Comparison of ENCODE assay signal across 12 mouse cellular contexts in genomic region chr1:91055744-91056143, GRCm38 (mm10). TPM values are rescaled to one million over a fixed set of nuclear protein-coding genes. Genes with fewer than 3 reads are reported as not detected.
DNase-seq lines count a peak whose midpoint lies in the region; ATAC-seq and TF ChIP-seq lines count a peak whose summit lies in the region.
"Had no signal": no experiment of that assay in that cellular context is flagged by ENCODE, and none has a peak within 500 bp of the region (broad histone marks: within the 10 kb centered on the region; RNA-seq: fewer than 3 reads in every experiment).

No protein-coding gene starts in this region.

- H3K4me2 ChIP-seq in heart, embryonic 13.5 days: peak overlapping the region; percentile 81
- H3K4me2 ChIP-seq in limb, embryonic 14.5 days (replicated peaks; ENCODE audit: low read depth, low read length, severe bottlenecking): peak overlapping the region; percentile 15; the same call in 1 of the 2 replicates
- no peak overlapping the region for H3K4me2 ChIP-seq in midbrain, embryonic 15.5 days

- H3K4me1 ChIP-seq in heart, embryonic 13.5 days: peaks cover 93% of the 10 kb centered on the region
- peaks cover 35% of the 10 kb centered on the region; the same call in 1 of the 2 replicates for H3K4me1 ChIP-seq in spleen, adult 2 months (ENCODE audit: control insufficient read depth, insufficient read depth, insufficient read length)
- peaks cover 23% of the 10 kb centered on the region for H3K4me1 ChIP-seq in limb, embryonic 14.5 days (ENCODE audit: control insufficient read depth, insufficient read depth, low read length)
- peaks cover 17% of the 10 kb centered on the region for H3K4me1 ChIP-seq in midbrain, embryonic 15.5 days

- no peaks in the 10 kb centered on the region for H3K36me3 ChIP-seq in heart, embryonic 13.5 days
- H3K36me3 ChIP-seq in spleen, adult 2 months (ENCODE audit: control insufficient read depth, insufficient read depth, low read length): no peaks in the 10 kb centered on the region
- H3K36me3 ChIP-seq in limb, embryonic 14.5 days (ENCODE audit: control insufficient read depth, insufficient read depth, low read length): no peaks in the 10 kb centered on the region
- H3K36me3 ChIP-seq in splenic B cell, adult 2 months (ENCODE audit: control insufficient read depth, insufficient read depth, low read length, poor library complexity, severe bottlenecking): no peaks in the 10 kb centered on the region
- no peaks in the 10 kb centered on the region for H3K36me3 ChIP-seq in midbrain, embryonic 15.5 days (replicated peaks)
- H3K36me3 ChIP-seq: G1E; limb, embryonic 15.5 days had no signal

- peak overlapping the region; percentile 88 for H3K9ac ChIP-seq in heart, embryonic 13.5 days
- no peak overlapping the region for H3K9ac ChIP-seq in limb, embryonic 14.5 days (ENCODE audit: low read depth, low read length, severe bottlenecking)
- H3K9ac ChIP-seq in midbrain, embryonic 15.5 days: no peak overlapping the region
- H3K9ac ChIP-seq: limb, embryonic 15.5 days had no signal

- peak overlapping the region; percentile 97 for H3K27ac ChIP-seq in heart, embryonic 13.5 days (replicated peaks)
- H3K27ac ChIP-seq in spleen, adult 2 months (ENCODE audit: insufficient read depth, low read length): peak overlapping the region; percentile 96
- no peak overlapping the region for H3K27ac ChIP-seq in limb, embryonic 14.5 days (replicated peaks; ENCODE audit: low read depth, low read length)
- no peak overlapping the region for H3K27ac ChIP-seq in midbrain, embryonic 15.5 days
- H3K27ac ChIP-seq: limb, embryonic 15.5 days had no signal

- no peak for ATAC-seq in heart, embryonic 13.5 days (ENCODE audit: extremely low read depth, insufficient number of reproducible peaks, low FRiP score, low TSS enrichment)
- no peak for ATAC-seq in limb, embryonic 14.5 days (ENCODE audit: low FRiP score, low read depth)
- no peak for ATAC-seq in midbrain, embryonic 15.5 days (replicated peaks)

- no peaks in the 10 kb centered on the region for H3K9me3 ChIP-seq in heart, embryonic 13.5 days
- no peaks in the 10 kb centered on the region for H3K9me3 ChIP-seq in limb, embryonic 14.5 days (ENCODE audit: control insufficient read depth, low read length)
- H3K9me3 ChIP-seq in midbrain, embryonic 15.5 days: no peaks in the 10 kb centered on the region
- H3K9me3 ChIP-seq: limb, embryonic 15.5 days had no signal

- no peak for DNase-seq in heart, postnatal 36 days
- DNase-seq in spleen, adult 2 months (ENCODE audit: low read depth in 1 of 2, low spot score in 2 of 2): no peak
- no peak for DNase-seq in spleen, adult 18-20 months
- no peak for DNase-seq in limb, embryonic 14.5 days (ENCODE audit: low spot score)
- DNase-seq in splenic B cell, adult 2 months (ENCODE audit: low read depth, low spot score): peak; percentile 43
- no peak for DNase-seq in frontal cortex, postnatal 36 days (ENCODE audit: low spot score in 2 of 2)
- DNase-seq: adrenal gland, postnatal 25 days; kidney, adult 9 months had no signal

- WGBS in heart, embryonic 13.5 days: 36% methylated on average over 9 of the region's 9 CpGs
- WGBS in spleen, adult 2 months: 13% methylated on average over 9 of the region's 9 CpGs
- 75% methylated on average over 9 of the region's 9 CpGs for WGBS in limb, embryonic 14.5 days
- WGBS in midbrain, embryonic 15.5 days: 75% methylated on average over 9 of the region's 9 CpGs

- no peaks in the 10 kb centered on the region for H3K27me3 ChIP-seq in heart, embryonic 13.5 days (replicated peaks)
- no peaks in the 10 kb centered on the region for H3K27me3 ChIP-seq in spleen, adult 2 months (ENCODE audit: control insufficient read depth, insufficient read depth, low read length)
- H3K27me3 ChIP-seq in limb, embryonic 14.5 days (ENCODE audit: control insufficient read depth, insufficient read depth, low read length): no peaks in the 10 kb centered on the region
- H3K27me3 ChIP-seq in splenic B cell, adult 2 months (ENCODE audit: control insufficient read depth, insufficient read depth, low read length, poor library complexity, severe bottlenecking): no peaks in the 10 kb centered on the region
- H3K27me3 ChIP-seq in midbrain, embryonic 15.5 days (replicated peaks): peaks cover 27% of the 10 kb centered on the region
- H3K27me3 ChIP-seq: limb, embryonic 15.5 days had no signal

- no peak for TF ChIP-seq POLR2A in spleen, adult 2 months (IDR thresholded peaks at IDR 0.05; ENCODE audit: low read depth, low read length)
- no peak for TF ChIP-seq POLR2A in limb, embryonic 14.5 days (IDR thresholded peaks at IDR 0.05; ENCODE audit: borderline replicate concordance, extremely low read depth, insufficient read depth, insufficient read length)

- no peak for TF ChIP-seq CTCF in spleen, adult 2 months (IDR thresholded peaks at IDR 0.05; ENCODE audit: extremely low read depth, insufficient read depth, insufficient read length, insufficient replicate concordance)

- H3K4me3 ChIP-seq in heart, embryonic 13.5 days: peak overlapping the region; percentile 67
- H3K4me3 ChIP-seq in spleen, adult 2 months (ENCODE audit: extremely low read depth, insufficient read depth, insufficient read length): peak overlapping the region; percentile 3; the same call in 1 of the 2 replicates
- no peak overlapping the region for H3K4me3 ChIP-seq in limb, embryonic 14.5 days (replicated peaks; ENCODE audit: low read length)
- no peak overlapping the region for H3K4me3 ChIP-seq in midbrain, embryonic 15.5 days

- intact Hi-C loops in heart, postnatal 36 days (cut with DNase I): loop anchor here (2.0 kb wide), 1 partner anchor 43 kb away; no protein-coding TSS in a partner anchor

RNA-seq across cellular contexts. Expression of gene Lrrfip1, which starts 57.2 kb away (rescaled TPM):
- 122 and 137 TPM in 2 replicates for polyA plus RNA-seq in heart, embryonic 13.5 days (2015; fragmentation: Nextera tagmentation; extraction: Ambion mirVana)
- total RNA-seq in heart, postnatal 36 days (2021): 10 to 100 TPM; 69.1 to 80.9 TPM
- 15.0 and 16.6 TPM in 2 replicates for polyA plus RNA-seq in spleen, adult 2 months (2012; rRNA removed)
- polyA plus RNA-seq in limb, embryonic 14.5 days (2012; rRNA removed): 27.6 and 41.6 TPM in 2 replicates
- polyA plus RNA-seq in limb, embryonic 14.5 days (2014; fragmentation: Nextera tagmentation; extraction: Ambion mirVana): 41.6 and 44.3 TPM in 2 replicates
- 34.3 and 38.0 TPM in 2 replicates for polyA plus RNA-seq in midbrain, embryonic 15.5 days (2015; fragmentation: Nextera tagmentation; extraction: Ambion mirVana)
- polyA plus RNA-seq: G1E had no signal

Comparison
In these comparisons a context has a peak if more than half of its experiments do, and no peak if none do; other contexts are left out.
1. H3K27ac ChIP-seq: peak in heart, embryonic 13.5 days (single experiment) and spleen, adult 2 months (single experiment); none in limb, embryonic 14.5 days (single experiment) and midbrain, embryonic 15.5 days (single experiment).
2. H3K4me3 ChIP-seq: peak in heart, embryonic 13.5 days (single experiment) and spleen, adult 2 months (single experiment); none in limb, embryonic 14.5 days (single experiment) and midbrain, embryonic 15.5 days (single experiment).